Mouse (Mus musculus): ENCODE measurements around the gene Noxa1. TPM values are rescaled to one million over a fixed set of nuclear protein-coding genes. Genes with fewer than 3 reads are reported as not detected.

The Noxa1 gene
- total RNA-seq, 4 experiments from 2014 or later, result not detected

GRCm38 (mm10) chr2:25050921-25051320, 44.0 kb downstream of the Noxa1 start:
- DNase-seq (ENCODE audit: low spot score in 2 of 2), result peak in 1 of 2 experiments; percentile 75

DNA sequence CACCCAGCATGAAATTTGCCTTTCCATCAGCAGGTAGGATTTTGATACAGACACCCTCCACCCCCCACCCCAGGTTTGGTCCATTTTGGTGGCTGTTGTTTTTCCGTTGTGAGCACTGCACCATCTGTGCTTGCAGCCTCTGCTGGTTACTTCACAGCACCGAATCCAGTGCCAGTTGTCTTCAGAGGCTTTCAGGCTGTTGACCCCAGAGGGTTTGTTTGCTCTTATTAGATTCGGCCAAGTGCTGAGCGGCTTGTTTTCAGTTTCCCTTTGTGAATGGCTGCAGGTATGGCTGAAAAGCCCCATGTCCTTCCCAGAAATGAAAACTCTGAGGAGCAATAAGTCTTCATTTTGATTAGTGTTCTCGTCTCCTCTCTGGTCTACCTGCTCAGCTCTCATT, 54.9 kb downstream of the Noxa1 start:
- DNase-seq (ENCODE audit: low spot score in 2 of 2), result no peak

Small RNAs within 50 kb of the gene (microRNA-seq; reads per million reads assigned to microRNA genes)
- gene Gm24328, result 0 reads per million in 2 experiments
- 0 to 0.44 reads per million in 2 experiments for gene Mir7664

Other genes with a start within 250 kb of the Noxa1 start
- 10 to 100 TPM; 54.3 to 69.5 (median 55.2) TPM for gene Ehmt1, start 175.5 kb downstream of the Noxa1 start, total RNA-seq (2022)
- 10 to 100 TPM; 13.4 to 22.3 (median 19.6) TPM for gene Arrdc1, start 159.9 kb downstream of the Noxa1 start, total RNA-seq (2022)
- gene Zmynd19, start 145.4 kb downstream of the Noxa1 start, total RNA-seq (2022), result 10 to 100 TPM; 32.1 to 39.3 (median 37.7) TPM
- gene Dph7, start 132.7 kb downstream of the Noxa1 start, total RNA-seq (2022), result 10 to 100 TPM; 33.2 to 38.0 (median 35.5) TPM
- 10 to 100 TPM; 73.6 to 77.5 (median 75.6) TPM for gene Mrpl41, start 120.1 kb downstream of the Noxa1 start, total RNA-seq (2022)
- gene Pnpla7, start 119.1 kb downstream of the Noxa1 start, total RNA-seq (2022), result 10 to 100 TPM; 17.9 to 28.0 (median 26.6) TPM
- 100 to 1,000 TPM; 404 to 462 (median 421) TPM for gene Nsmf, start 40.8 kb downstream of the Noxa1 start, total RNA-seq (2022)
- gene Entpd8, start 14.8 kb downstream of the Noxa1 start, total RNA-seq (2022), result not detected
- 10 to 100 TPM; 20.5 to 27.9 (median 23.4) TPM for gene Nrarp, start 85.6 kb upstream of the Noxa1 start, total RNA-seq (2022)
- 1 to 10 TPM; 2.2 to 3.4 (median 2.5) TPM for gene Tor4a, start 101.7 kb upstream of the Noxa1 start, total RNA-seq (2022)
- 10 to 100 TPM; 58.4 to 64.2 (median 59.4) TPM for gene Nelfb, start 116.3 kb upstream of the Noxa1 start, total RNA-seq (2022)
- under 1 TPM in 3 of 4 experiments, not detected in 1; 0.23 to 0.82 (median 0.30) TPM for gene Stpg3, start 119.5 kb upstream of the Noxa1 start, total RNA-seq (2022)
- 1 to 10 TPM in 1 of 4 experiments, not detected in 3; 1.4 TPM for gene Fam166a, start 123.6 kb upstream of the Noxa1 start, total RNA-seq (2022)
- gene Tubb4b, start 129.6 kb upstream of the Noxa1 start, total RNA-seq (2022), result 100 to 1,000 TPM; 332 to 365 (median 345) TPM
- gene Slc34a3, start 139.2 kb upstream of the Noxa1 start, total RNA-seq (2022), result not detected
- gene Rnf224, start 141.6 kb upstream of the Noxa1 start, total RNA-seq (2022), result not detected
- gene Rnf208, start 147.1 kb upstream of the Noxa1 start, total RNA-seq (2022), result 100 to 1,000 TPM; 263 to 288 (median 266) TPM
- not detected for gene Cysrt1, start 147.3 kb upstream of the Noxa1 start, total RNA-seq (2022)
- 1 to 10 TPM in 3 of 4 experiments, under 1 TPM in 1; 0.67 to 4.2 (median 3.4) TPM for gene AL732309.1, start 151.7 kb upstream of the Noxa1 start, total RNA-seq (2022)
- gene Tmem203, start 160.3 kb upstream of the Noxa1 start, total RNA-seq (2022), result 10 to 100 TPM; 31.7 to 38.3 (median 36.3) TPM
- 10 to 100 TPM; 26.5 to 30.6 (median 28.6) TPM for gene Tprn, start 167.5 kb upstream of the Noxa1 start, total RNA-seq (2022)
- gene Ssna1, start 177.3 kb upstream of the Noxa1 start, total RNA-seq (2022), result 10 to 100 TPM; 57.5 to 67.8 (median 62.1) TPM
- gene Anapc2, start 177.3 kb upstream of the Noxa1 start, total RNA-seq (2022), result 100 to 1,000 TPM in 2 of 4 experiments, 10 to 100 TPM in 2; 88.6 to 111 (median 96.9) TPM
- gene Tmem210, start 193.0 kb upstream of the Noxa1 start, total RNA-seq (2022), result not detected
- gene Lrrc26, start 194.8 kb upstream of the Noxa1 start, total RNA-seq (2022), result not detected
- gene Grin1, start 224.0 kb upstream of the Noxa1 start, total RNA-seq (2022), result 100 to 1,000 TPM; 390 to 399 (median 395) TPM
- gene Man1b1, start 237.2 kb upstream of the Noxa1 start, total RNA-seq (2022), result 10 to 100 TPM; 57.3 to 64.7 (median 61.0) TPM

Data from left cerebral cortex, adult 8-10 months (tissue).